Mouse (Mus musculus): Measurements from ENCODE around the gene Myo18b.

Gene Myo18b

GRCm38 (mm10) chr5:112895674-112896654 is at the start of gene Myo18b:
Gene Myo18b (minus strand): TSS chr5:112896362.
- in situ Hi-C loops (cut with MboI; ENCODE audit: unreplicated experiment in 2 of 2), result no loop called here

GRCm38 (mm10) chr5:112945925-112946324 is 49.8 kb upstream of the Myo18b start:
- in situ Hi-C loops (cut with MboI; ENCODE audit: unreplicated experiment in 2 of 2), result no loop called here

- in situ Hi-C loops (cut with MboI; ENCODE audit: unreplicated experiment in 2 of 2), result no loop called here
Observed at GRCm38 (mm10) chr5:112942244-112942643, 46.1 kb upstream of the Myo18b start.

GRCm38 (mm10) chr5:112941001-112941400 is 44.8 kb upstream of the Myo18b start:
- in situ Hi-C loops (cut with MboI; ENCODE audit: unreplicated experiment in 2 of 2), result no loop called here

DNA sequence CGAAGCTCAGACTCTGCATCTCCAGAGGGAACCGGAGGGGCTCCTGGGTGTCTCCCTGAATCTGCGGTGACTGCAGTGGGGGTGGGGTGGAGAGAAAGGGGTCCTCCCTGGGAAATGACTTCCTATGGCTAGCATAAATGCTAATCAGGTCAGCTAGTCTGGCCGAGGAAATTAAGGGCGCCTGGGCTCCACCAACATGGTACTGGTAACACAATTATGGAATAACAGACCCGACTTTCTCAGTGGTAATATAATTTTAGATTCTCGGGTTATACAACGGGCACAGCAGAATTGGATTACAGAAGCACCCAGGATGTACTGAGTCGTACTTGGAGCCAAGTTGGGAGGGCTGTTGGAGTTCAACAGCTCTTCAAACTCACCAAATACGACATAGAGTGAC is 40.5 kb upstream of the Myo18b start:
- in situ Hi-C loops (cut with MboI; ENCODE audit: unreplicated experiment in 2 of 2), result no loop called here

- in situ Hi-C loops (cut with MboI; ENCODE audit: unreplicated experiment in 2 of 2), result no loop called here
Observed at GRCm38 (mm10) chr5:112935436-112935835, 39.3 kb upstream of the Myo18b start.

DNA sequence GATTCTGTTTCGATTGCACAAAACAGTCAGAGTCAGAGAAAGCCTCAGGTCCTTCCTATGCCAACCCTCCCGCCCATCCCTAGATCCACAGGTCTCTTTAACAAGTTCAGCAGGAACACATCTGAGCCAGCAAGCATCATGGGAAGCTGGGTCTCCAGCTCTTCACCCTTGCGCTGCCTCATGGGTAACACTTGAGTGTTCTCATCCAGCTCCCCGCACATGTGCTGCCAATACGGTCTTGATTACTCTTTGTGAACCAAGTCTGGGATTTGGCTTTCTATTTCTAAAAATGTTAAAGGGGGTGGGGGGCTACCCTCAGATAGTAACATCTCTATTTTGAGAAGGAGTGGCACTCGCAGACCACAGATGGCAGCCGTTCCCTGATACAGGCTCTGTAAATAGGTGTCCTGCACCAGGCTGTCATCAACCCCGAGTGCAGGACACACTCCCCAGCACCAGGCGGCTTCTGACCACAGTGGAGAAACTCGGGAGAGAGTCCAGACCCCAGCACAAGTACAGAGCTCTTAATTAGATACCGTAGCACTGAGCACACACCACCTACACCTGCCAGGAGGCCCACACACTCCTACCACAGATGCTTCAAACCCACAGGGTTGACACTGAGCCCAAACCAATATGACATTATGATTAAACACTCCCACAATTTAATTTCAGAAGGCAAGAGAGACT is 36.9 kb upstream of the Myo18b start:
- in situ Hi-C loops (cut with MboI; ENCODE audit: unreplicated experiment in 2 of 2), result no loop called here

DNA sequence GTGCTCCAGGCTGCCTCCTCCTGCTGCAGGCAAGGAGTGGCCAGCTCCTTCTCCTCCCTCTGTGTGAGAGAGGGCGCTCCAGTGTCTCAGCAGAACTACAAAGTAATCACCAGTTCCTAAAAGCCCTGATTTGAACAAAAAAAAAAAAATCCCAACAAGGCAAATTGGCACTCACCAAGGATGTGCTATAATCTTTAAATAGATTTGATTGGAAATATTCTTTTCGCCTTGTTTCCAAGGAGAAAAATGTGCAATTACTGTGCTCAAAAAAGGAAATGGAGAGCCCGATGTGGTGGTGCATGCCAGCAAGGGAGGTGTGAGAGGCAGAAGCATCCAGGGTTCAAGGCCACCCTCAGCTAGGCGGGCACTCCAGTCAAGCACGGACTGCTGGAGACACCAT is 35.7 kb upstream of the Myo18b start:
- in situ Hi-C loops (cut with MboI; ENCODE audit: unreplicated experiment in 2 of 2), result no loop called here

DNA sequence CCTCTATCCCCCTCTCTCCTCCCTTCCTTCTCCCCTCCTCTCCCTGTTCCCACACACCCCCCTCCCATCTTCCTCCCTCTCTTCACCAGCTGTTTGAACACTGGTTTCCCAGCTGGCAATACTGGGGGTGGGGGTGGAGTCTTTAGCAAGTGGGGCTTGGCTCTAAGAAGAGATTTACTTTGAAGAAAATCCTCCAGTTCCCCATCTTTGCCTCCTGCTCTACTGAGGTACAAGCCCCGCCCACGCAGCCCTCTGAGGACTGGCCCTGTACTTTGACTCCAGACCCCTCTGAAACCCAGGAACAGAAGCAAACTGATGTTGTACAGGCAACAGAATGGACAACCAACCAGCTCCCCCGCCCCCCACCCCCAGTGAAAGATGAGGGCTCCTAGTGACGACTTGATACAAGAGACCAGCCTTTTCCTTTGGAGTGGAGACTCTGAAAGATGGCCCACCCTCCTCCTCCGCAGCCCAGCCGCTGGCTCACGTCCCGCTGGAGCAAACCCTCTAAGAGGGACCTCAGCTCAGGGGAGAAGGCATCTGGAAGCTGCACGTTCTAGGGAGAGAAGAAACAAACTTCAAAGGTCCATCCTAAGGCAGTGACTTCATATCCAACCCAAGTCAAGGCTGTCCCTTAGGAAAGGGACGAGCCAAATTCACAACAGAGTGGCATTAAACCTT is 32.2 kb upstream of the Myo18b start:
- in situ Hi-C loops (cut with MboI; ENCODE audit: unreplicated experiment in 2 of 2), result no loop called here

DNA sequence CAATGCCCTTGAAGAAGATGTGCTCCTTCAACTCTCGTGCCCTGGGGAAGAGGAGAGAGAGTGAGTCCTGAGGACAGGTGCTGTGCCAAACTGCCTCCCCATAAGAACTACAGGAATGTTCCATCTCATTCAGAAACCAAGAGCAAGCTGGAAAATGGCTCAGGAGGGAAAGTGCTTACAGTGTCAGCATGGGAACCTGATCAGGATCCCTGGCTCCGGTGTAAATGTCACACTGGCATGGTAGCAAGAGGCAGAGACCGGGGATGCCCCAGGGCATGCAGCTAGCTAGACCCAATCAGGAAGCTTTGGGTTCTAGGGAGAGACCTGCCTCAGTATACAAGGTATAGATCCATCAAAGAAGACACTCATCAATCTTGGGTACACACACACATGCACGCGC is 29.3 kb upstream of the Myo18b start:
- in situ Hi-C loops (cut with MboI; ENCODE audit: unreplicated experiment in 2 of 2), result no loop called here

- in situ Hi-C loops (cut with MboI; ENCODE audit: unreplicated experiment in 2 of 2), result no loop called here
Observed at GRCm38 (mm10) chr5:112924806-112925205, 28.6 kb upstream of the Myo18b start.

GRCm38 (mm10) chr5:112923841-112924240 is 27.7 kb upstream of the Myo18b start:
- in situ Hi-C loops (cut with MboI; ENCODE audit: unreplicated experiment in 2 of 2), result no loop called here

- in situ Hi-C loops (cut with MboI; ENCODE audit: unreplicated experiment in 2 of 2), result no loop called here
Observed at GRCm38 (mm10) chr5:112921914-112922313, 25.8 kb upstream of the Myo18b start.

GRCm38 (mm10) chr5:112910381-112910780 is 14.2 kb upstream of the Myo18b start:
- in situ Hi-C loops (cut with MboI; ENCODE audit: unreplicated experiment in 2 of 2), result no loop called here

DNA sequence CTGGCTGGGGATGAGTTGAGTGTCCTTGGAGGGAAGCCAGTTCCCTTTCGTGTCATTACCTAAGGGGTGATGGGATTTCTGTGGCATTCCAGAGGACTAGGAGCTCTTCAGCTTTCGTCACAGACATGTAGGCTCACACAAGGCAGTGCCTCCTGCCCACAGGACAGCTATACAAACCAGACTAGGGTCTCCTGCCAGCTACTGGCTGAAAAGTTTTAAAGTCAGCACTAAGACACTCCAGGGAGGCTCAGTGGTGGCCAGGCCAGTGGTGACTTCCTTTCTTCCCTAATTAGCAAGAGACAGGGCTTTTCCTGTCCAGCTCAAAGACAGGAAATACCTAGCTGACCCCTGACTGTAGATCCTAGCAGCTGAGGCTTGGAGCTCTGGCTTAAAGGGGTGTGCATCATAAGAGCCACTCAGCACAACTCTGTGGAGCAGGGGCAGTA is 12.0 kb upstream of the Myo18b start:
- in situ Hi-C loops (cut with MboI; ENCODE audit: unreplicated experiment in 2 of 2), result no loop called here

DNA sequence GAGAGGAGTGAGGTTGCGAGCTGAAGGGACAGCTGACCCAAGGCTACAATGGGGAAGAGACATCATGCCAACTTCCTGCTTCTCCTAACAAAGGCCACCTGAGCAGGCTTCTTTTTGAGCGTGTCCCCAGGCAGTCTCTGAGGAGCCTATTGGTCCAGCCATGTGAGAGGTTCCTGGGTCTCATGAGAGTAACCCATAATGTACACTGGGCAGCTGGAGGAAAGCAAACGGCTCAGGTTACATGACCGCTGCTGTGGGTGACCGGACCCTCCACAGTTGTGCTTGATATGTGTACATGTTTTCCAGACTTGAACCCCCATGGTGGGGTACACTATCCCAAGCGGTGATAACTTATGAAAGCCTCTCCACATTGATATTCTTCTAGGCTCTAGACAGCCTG is 11.3 kb upstream of the Myo18b start:
- in situ Hi-C loops (cut with MboI; ENCODE audit: unreplicated experiment in 2 of 2), result no loop called here

DNA sequence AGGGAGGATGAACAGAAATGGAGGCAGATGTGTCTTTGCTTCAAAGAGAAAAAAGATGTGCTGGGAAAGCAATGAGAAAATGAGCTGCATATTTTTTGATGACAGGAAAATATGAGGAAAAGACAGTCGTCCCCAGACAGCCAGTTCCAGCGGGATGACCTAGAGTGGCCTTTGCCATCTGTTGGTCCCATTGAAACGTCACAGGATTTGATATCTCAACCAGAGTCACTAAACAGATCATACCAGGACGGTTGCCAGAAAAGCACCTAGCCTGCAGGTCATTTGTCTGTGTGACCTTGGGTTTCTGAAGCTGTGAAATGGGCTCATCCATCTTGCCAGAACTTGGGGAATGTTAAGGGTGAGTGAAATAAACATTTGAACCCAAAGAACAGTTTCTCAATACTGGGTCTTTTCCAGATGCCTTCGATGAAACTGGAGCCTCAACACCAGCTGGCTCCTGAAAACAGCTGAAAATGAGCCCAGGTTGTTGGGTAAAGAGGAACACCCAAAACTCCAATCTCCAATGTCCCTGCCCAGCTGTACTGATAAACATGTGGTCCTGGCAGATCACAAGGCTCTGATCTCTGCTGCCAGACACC is 2.6 kb downstream of the Myo18b start:
- in situ Hi-C loops (cut with MboI; ENCODE audit: unreplicated experiment in 2 of 2), result no loop called here

GRCm38 (mm10) chr5:112892411-112892810 is 3.8 kb downstream of the Myo18b start:
- in situ Hi-C loops (cut with MboI; ENCODE audit: unreplicated experiment in 2 of 2), result no loop called here

DNA sequence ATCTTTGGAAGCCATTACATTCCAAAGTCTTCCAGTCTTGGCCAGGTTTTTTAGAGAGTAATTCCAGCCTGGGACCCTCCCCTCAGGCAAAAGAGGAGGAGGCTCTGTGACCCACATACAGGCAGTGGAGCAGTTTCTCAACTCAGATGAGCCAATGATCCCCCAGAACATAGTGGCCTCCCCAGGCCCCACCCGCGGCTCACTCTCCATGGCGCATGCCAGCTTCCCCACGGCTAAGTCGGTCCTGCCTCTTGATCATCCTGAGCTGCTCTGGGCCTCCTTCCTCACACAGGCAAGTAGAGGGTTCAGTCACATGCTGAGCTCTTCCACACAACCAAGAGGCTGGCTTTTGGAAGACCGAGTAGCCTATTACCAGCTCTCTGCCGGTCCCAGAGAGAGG is 7.5 kb downstream of the Myo18b start:
- in situ Hi-C loops (cut with MboI; ENCODE audit: unreplicated experiment in 2 of 2), result no loop called here

- in situ Hi-C loops (cut with MboI; ENCODE audit: unreplicated experiment in 2 of 2), result no loop called here
Observed at GRCm38 (mm10) chr5:112886687-112887491, 9.3 kb downstream of the Myo18b start.
